Mouse (Mus musculus): ENCODE measurements around the gene 2310022A10Rik. TPM values are rescaled to one million over a fixed set of nuclear protein-coding genes. Genes with fewer than 3 reads are reported as not detected.

2310022A10Rik gene
- total RNA-seq, 2 experiments from 2014 or later, result 25.9 to 27.1 TPM

- peak; percentile 99 for TF ChIP-seq CTCF (IDR thresholded peaks at IDR 0.05)
- Histone ChIP-seq H3K4me3 (no peak overlapping the region), H3K27ac (peak overlapping the region; percentile 44; the same call in 1 of the 2 replicates)
- intact Hi-C loops (cut with DNase I), result loop anchor here (5.0 kb wide), 2 partner anchors 49 to 189 kb away; partner anchors contain the start of gene Ltbp4
- peak; percentile 81 to 82 for DNase-seq (ENCODE audit: extremely low spot score in 1 of 2, low spot score in 2 of 2)
Observed at GRCm38 (mm10) chr7:27526039-27526827, 26.8 kb upstream of the 2310022A10Rik start.

DNA sequence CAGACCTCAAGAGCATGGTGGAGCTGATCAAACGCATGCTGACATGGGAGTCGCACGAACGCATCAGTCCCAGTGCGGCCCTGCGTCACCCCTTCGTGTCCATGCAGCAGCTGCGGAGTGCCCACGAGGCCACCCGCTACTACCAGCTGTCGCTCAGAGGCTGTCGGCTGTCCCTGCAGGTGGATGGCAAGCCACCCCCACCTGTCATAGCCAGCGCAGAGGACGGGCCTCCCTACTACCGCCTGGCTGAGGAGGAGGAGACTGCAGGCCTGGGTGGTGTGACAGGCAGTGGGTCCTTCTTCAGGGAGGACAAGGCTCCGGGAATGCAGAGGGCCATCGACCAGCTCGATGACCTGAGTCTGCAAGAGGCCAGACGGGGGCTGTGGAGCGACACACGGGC, 24.0 kb upstream of the 2310022A10Rik start:
- peak; percentile 17; the same call in 1 of the 2 replicates for TF ChIP-seq CTCF (IDR thresholded peaks at IDR 0.05)
- intact Hi-C loops (cut with DNase I), result loop anchor here (5.0 kb wide), 2 partner anchors 52 to 192 kb away; partner anchors contain the start of gene Ltbp4
- H3K4me3 ChIP-seq, result no peak overlapping the region
- peak overlapping the region; percentile 17; the same call in 1 of the 2 replicates for H3K27ac ChIP-seq
- no peak for DNase-seq (ENCODE audit: extremely low spot score in 1 of 2, low spot score in 2 of 2)

- Histone ChIP-seq H3K4me3 (no peak overlapping the region), H3K27ac (no peak overlapping the region)
- intact Hi-C loops (cut with DNase I), result no loop called here
- no peak; the same call in none of the 2 replicates for TF ChIP-seq CTCF (IDR thresholded peaks at IDR 0.05)
- DNase-seq (ENCODE audit: extremely low spot score in 1 of 2, low spot score in 2 of 2), result no peak
Observed at GRCm38 (mm10) chr7:27530937-27531336, 22.1 kb upstream of the 2310022A10Rik start.

DNA sequence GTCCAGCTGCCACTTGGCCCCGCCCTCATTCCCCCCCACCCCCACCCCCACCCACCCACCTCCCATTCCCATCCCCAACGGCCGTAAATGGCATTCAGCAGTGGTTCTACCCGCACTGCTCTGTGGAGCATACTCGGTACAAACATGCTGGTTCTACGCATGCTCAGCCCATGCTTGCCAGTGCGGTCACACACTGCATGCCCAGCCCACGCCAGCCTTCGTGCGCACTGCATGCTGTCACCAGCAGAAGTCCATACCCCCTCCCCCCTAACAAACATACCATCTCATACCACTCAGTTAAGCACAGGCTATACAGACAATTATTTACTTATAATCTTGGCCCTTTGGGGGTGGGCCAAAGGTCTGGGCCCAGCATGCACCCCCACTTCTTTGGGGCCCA, 21.3 kb upstream of the 2310022A10Rik start:
- intact Hi-C loops (cut with DNase I), result no loop called here
- no peak for DNase-seq (ENCODE audit: extremely low spot score in 1 of 2, low spot score in 2 of 2)
- TF ChIP-seq CTCF (IDR thresholded peaks at IDR 0.05), result no peak
- peak overlapping the region; percentile 64 for H3K27ac ChIP-seq
- no peak overlapping the region for H3K4me3 ChIP-seq

GRCm38 (mm10) chr7:27532480-27533050, 20.5 kb upstream of the 2310022A10Rik start:
- DNase-seq (ENCODE audit: extremely low spot score in 1 of 2, low spot score in 2 of 2), result no peak
- Histone ChIP-seq H3K27ac (peak overlapping the region; percentile 64), H3K4me3 (no peak overlapping the region)
- TF ChIP-seq CTCF (IDR thresholded peaks at IDR 0.05), result no peak
- intact Hi-C loops (cut with DNase I), result no loop called here

DNA sequence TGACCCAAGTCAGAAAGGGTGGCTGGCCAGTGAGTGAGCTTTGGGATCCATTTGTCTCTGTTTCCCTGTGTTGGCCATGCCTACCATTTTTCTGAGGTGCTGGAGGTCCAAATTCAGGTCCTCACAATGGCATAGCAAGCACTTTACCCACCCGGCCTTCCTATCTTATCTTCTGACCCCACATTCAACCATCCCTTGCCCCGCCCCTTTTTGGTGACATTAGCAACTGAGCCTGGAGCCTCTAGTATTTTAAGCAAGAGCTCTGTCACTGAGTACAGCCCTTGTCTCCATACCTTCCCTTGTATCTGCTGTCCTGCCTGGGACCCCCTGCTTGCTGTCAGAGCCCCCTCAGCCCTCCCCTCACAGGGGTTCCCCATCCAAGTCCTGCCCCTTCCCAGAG, 17.6 kb upstream of the 2310022A10Rik start:
- TF ChIP-seq CTCF (IDR thresholded peaks at IDR 0.05), result no peak
- H3K4me3 ChIP-seq, result no peak overlapping the region
- intact Hi-C loops (cut with DNase I), result no loop called here

DNA sequence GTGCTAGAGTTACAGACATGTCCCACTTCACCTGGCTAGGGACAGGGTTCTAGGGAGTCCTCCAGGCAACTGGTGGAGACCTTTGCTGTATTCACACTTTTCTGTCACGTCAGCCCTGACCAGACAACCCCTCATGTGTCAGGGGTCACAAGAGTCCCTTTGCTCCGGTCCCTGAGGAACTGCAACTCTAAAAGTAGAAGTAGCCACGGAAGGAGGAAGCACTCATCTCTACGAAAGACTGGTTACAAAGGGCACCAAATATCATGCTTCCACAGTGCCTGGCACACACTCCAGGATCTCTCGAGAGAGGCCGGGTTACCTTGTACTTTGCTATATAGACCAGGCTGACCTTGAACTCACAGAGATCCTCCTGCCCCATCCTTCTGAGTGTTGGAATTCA, 16.4 kb upstream of the 2310022A10Rik start:
- Histone ChIP-seq H3K27ac (no peak overlapping the region), H3K4me3 (no peak overlapping the region)
- intact Hi-C loops (cut with DNase I), result no loop called here
- TF ChIP-seq CTCF (IDR thresholded peaks at IDR 0.05), result no peak
- DNase-seq (ENCODE audit: extremely low spot score in 1 of 2, low spot score in 2 of 2), result no peak

More for the DNA sequence above, 17.6 kb upstream of the 2310022A10Rik start:
- DNase-seq (ENCODE audit: extremely low spot score in 1 of 2, low spot score in 2 of 2), result no peak
- H3K27ac ChIP-seq, result no peak overlapping the region

GRCm38 (mm10) chr7:27537998-27538397, 15.0 kb upstream of the 2310022A10Rik start:
- intact Hi-C loops (cut with DNase I), result no loop called here
- Histone ChIP-seq H3K4me3 (no peak overlapping the region), H3K27ac (no peak overlapping the region)
- no peak for DNase-seq (ENCODE audit: extremely low spot score in 1 of 2, low spot score in 2 of 2)
- no peak for TF ChIP-seq CTCF (IDR thresholded peaks at IDR 0.05)

GRCm38 (mm10) chr7:27538797-27539196, 14.2 kb upstream of the 2310022A10Rik start:
- TF ChIP-seq CTCF (IDR thresholded peaks at IDR 0.05), result no peak
- Histone ChIP-seq H3K4me3 (no peak overlapping the region), H3K27ac (no peak overlapping the region)
- no peak for DNase-seq (ENCODE audit: extremely low spot score in 1 of 2, low spot score in 2 of 2)
- intact Hi-C loops (cut with DNase I), result no loop called here

GRCm38 (mm10) chr7:27540521-27540920, 12.5 kb upstream of the 2310022A10Rik start:
- no peak for TF ChIP-seq CTCF (IDR thresholded peaks at IDR 0.05)
- H3K4me3 ChIP-seq, result peak overlapping the region; percentile 73
- intact Hi-C loops (cut with DNase I), result no loop called here
- no peak for DNase-seq (ENCODE audit: extremely low spot score in 1 of 2, low spot score in 2 of 2)
- peak overlapping the region; percentile 97 for H3K27ac ChIP-seq

- Histone ChIP-seq H3K27ac (peak overlapping the region; percentile 97), H3K4me3 (peak overlapping the region; percentile 73)
- TF ChIP-seq CTCF (IDR thresholded peaks at IDR 0.05), result no peak
- intact Hi-C loops (cut with DNase I), result no loop called here
- DNase-seq (ENCODE audit: extremely low spot score in 1 of 2, low spot score in 2 of 2), result no peak
Observed at GRCm38 (mm10) chr7:27540935-27541334, 12.1 kb upstream of the 2310022A10Rik start.

DNA sequence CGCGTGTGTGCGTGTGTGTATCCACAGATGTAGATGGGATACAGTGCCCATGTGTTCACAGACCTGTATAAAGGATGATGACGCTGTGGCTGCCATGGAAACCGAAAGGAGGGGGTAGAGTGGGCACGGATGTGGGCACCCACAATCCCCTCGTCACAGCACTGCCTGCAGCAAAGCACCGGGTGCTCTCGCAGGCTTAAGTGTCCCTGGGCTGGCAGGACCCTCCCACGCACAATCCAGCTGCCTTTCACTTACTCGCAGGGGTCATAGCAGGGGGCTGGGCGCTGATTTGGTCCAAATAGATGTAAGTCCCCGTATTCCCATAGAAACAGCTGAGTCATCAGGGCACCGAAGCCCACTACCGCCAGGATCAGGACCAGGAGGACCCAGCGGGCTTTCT, 11.6 kb upstream of the 2310022A10Rik start:
- TF ChIP-seq CTCF (IDR thresholded peaks at IDR 0.05), result no peak
- H3K4me3 ChIP-seq, result peak overlapping the region; percentile 73
- peak; percentile 88 to 91 for DNase-seq (ENCODE audit: extremely low spot score in 1 of 2, low spot score in 2 of 2)
- intact Hi-C loops (cut with DNase I), result no loop called here
- H3K27ac ChIP-seq, result peak overlapping the region; percentile 97

All from left cerebral cortex, adult 2 months (tissue).